Mouse (Mus musculus) erythroblast, adult 5-6 weeks (primary cell): ENCODE data around the gene Grb10. TPM values are rescaled to one million over a fixed set of nuclear protein-coding genes. Genes with fewer than 3 reads are reported as not detected.

Source experiments
- ATAC-seq: replicated peaks from 2 replicates; pipeline ENCODE4 v1.8.0; 2016; ENCODE audit warnings: moderate number of reproducible peaks, mild to moderate bottlenecking, moderate TSS enrichment, inconsistent platforms; ENCODE audit not compliant: poor library complexity, low FRiP score, severe bottlenecking
- total RNA-seq, 2 experiments: library from RNA; stranded (forward) in 1 of 2; stranded (reverse) in 1 of 2; fragments of 150-400 nt in 1 of 2; fragments of 200-764, 138-1000 nt in 1 of 2; gene quantifications; 2 replicates each; pipeline versions ENCODE4 v1.2.3 to v1.2.4; 2015 to 2017; ENCODE audit warnings: low replicate concordance in 2 of 2

Grb10 gene
- total RNA-seq, 2 experiments from 2014 or later: 2.1 to 4.3 TPM

- no peak for ATAC-seq
These were observed 63.8 kb downstream of the Grb10 start for GRCm38 (mm10) chr11:11974591-11975255.

GRCm38 (mm10) chr11:11973366-11974014 lies 65.0 kb downstream of the Grb10 start:
- ATAC-seq: no peak

- ATAC-seq: no peak
These were observed 65.9 kb downstream of the Grb10 start for GRCm38 (mm10) chr11:11972401-11973110.

- no peak for ATAC-seq
These were observed 68.2 kb downstream of the Grb10 start for GRCm38 (mm10) chr11:11970246-11970645.

- no peak for ATAC-seq
These were observed 69.7 kb downstream of the Grb10 start for GRCm38 (mm10) chr11:11968830-11969229.

- ATAC-seq: no peak
These were observed 71.0 kb downstream of the Grb10 start for GRCm38 (mm10) chr11:11967519-11967918.

- ATAC-seq: no peak
These were observed 72.3 kb downstream of the Grb10 start for GRCm38 (mm10) chr11:11966220-11966619.

- ATAC-seq: no peak
These were observed 72.9 kb downstream of the Grb10 start for GRCm38 (mm10) chr11:11965501-11966125.

GRCm38 (mm10) chr11:11964729-11965128 lies 73.8 kb downstream of the Grb10 start:
- no peak for ATAC-seq

- ATAC-seq: no peak
These were observed 74.9 kb downstream of the Grb10 start for GRCm38 (mm10) chr11:11963587-11963986.

- ATAC-seq: no peak
These were observed 75.4 kb downstream of the Grb10 start for GRCm38 (mm10) chr11:11963065-11963464.

GRCm38 (mm10) chr11:11962629-11962954 lies 75.9 kb downstream of the Grb10 start:
- ATAC-seq: no peak

- no peak for ATAC-seq
These were observed 76.4 kb downstream of the Grb10 start for GRCm38 (mm10) chr11:11961917-11962628.

- no peak for ATAC-seq
These were observed 77.6 kb downstream of the Grb10 start for GRCm38 (mm10) chr11:11960858-11961257.

GRCm38 (mm10) chr11:11960227-11960626 lies 78.3 kb downstream of the Grb10 start:
- no peak for ATAC-seq

- ATAC-seq: no peak
These were observed 80.0 kb downstream of the Grb10 start for GRCm38 (mm10) chr11:11958479-11958878.

- no peak for ATAC-seq
These were observed 80.5 kb downstream of the Grb10 start for GRCm38 (mm10) chr11:11958061-11958361.

- no peak for ATAC-seq
These were observed 81.0 kb downstream of the Grb10 start for GRCm38 (mm10) chr11:11957211-11958060.

GRCm38 (mm10) chr11:11955783-11956182 lies 82.7 kb downstream of the Grb10 start:
- ATAC-seq: no peak
